Mouse (Mus musculus) limb, embryonic 15.5 days (tissue): Measurements from ENCODE around the gene Tlr12. TPM values are rescaled to one million over a fixed set of nuclear protein-coding genes. Genes with fewer than 3 reads are reported as not detected.

Source experiments
- ATAC-seq: fragments of 200-750 bp; cut with Nextera tagmentation; 2 replicates; pipeline ENCODE4 v1.8.0; 2017; ENCODE audit warnings: low read depth, moderate TSS enrichment; ENCODE audit not compliant: insufficient number of reproducible peaks, low FRiP score, low TSS enrichment
- H3K27ac ChIP-seq: fragments of 300-500 bp; sonication (generic); 2 replicates; pipeline ENCODE4 v1.5.1; 2015; ENCODE audit warnings: moderate library complexity, mild to moderate bottlenecking, inconsistent platforms
- H3K27me3 ChIP-seq: fragments of 300-500 bp; sonication (generic); 2 replicates; pipeline ENCODE4 v1.6.1; 2015; ENCODE audit warnings: inconsistent platforms
- H3K36me3 ChIP-seq: fragments of 300-500 bp; sonication (generic); 2 replicates; pipeline ENCODE4 v1.6.1; 2015; ENCODE audit warnings: inconsistent platforms
- H3K4me1 ChIP-seq: fragments of 300-500 bp; sonication (generic); 2 replicates; pipeline ENCODE4 v1.6.1; 2015; ENCODE audit warnings: inconsistent platforms
- H3K4me2 ChIP-seq: fragments of 300-500 bp; sonication (generic); 2 replicates; pipeline ENCODE4 v1.6.1; 2015; ENCODE audit warnings: mild to moderate bottlenecking, inconsistent platforms
- H3K4me3 ChIP-seq: fragments of 300-500 bp; sonication (generic); 2 replicates; pipeline ENCODE4 v1.5.1; 2015; ENCODE audit warnings: mild to moderate bottlenecking, inconsistent platforms
- H3K9ac ChIP-seq: fragments of 300-500 bp; sonication (generic); 2 replicates; pipeline ENCODE4 v1.6.1; 2015; ENCODE audit warnings: inconsistent platforms
- H3K9me3 ChIP-seq: fragments of 300-500 bp; sonication (generic); 2 replicates; pipeline ENCODE4 v1.6.1; 2016; ENCODE audit warnings: inconsistent platforms
- WGBS: fragments of 180-500 bp; shearing (Covaris S2); methylation state at CpG from one replicate; pipeline ENCODE4 v1.1.7; 2015; 5-methylcytosine and 5-hydroxymethylcytosine counted together
- polyA plus RNA-seq: library from polyadenylated mRNA; unstranded; fragments of >200 nt; fragmentation: Nextera tagmentation; extraction: Ambion mirVana; gene quantifications from 2 replicates; pipeline ENCODE4 v1.2.1, GENCODE M21; 2015

The Tlr12 gene
- polyA plus RNA-seq, 1 experiment from 2014 or later, result 0.76 TPM

GRCm38 (mm10) chr4:128575811-128576210 lies 42.6 kb downstream of the Tlr12 start:
- WGBS, result 64% methylated on average over 4 of the region's 4 CpGs
- peaks cover 4% of the 10 kb centered on the region; the same call in 1 of the 2 replicates for H3K4me1 ChIP-seq
- H3K27ac ChIP-seq, result no peak overlapping the region
- H3K9ac ChIP-seq, result no peak overlapping the region
- ATAC-seq, result no peak
- H3K4me2 ChIP-seq, result no peak overlapping the region
- no peak overlapping the region for H3K4me3 ChIP-seq
- H3K9me3 ChIP-seq, result 0 out of 2 replicates have a peak, but pooled peaks cover 5% of the 10 kb centered on the region
- H3K36me3 ChIP-seq, result peaks cover 16% of the 10 kb centered on the region
- H3K27me3 ChIP-seq, result no peaks in the 10 kb centered on the region

Other genes starting within 250 kb of the Tlr12 start
- gene Zscan20, start 8.5 kb downstream of the Tlr12 start, polyA plus RNA-seq, result 4.0 and 4.1 TPM in 2 replicates
- gene Phc2, start 36.1 kb upstream of the Tlr12 start, polyA plus RNA-seq, result 33.1 and 40.7 TPM in 2 replicates
- gene A3galt2, start 136.7 kb upstream of the Tlr12 start, polyA plus RNA-seq, result 0.24 and 0.25 TPM in 2 replicates
- gene Zfp362, start 187.4 kb upstream of the Tlr12 start, polyA plus RNA-seq, result 33.1 and 37.4 TPM in 2 replicates